Mouse (Mus musculus) heart, postnatal 36 days (tissue): ENCODE data around the gene Snrnp25. TPM values are rescaled to one million over a fixed set of nuclear protein-coding genes. Genes with fewer than 3 reads are reported as not detected.

ENCODE experiments used
- DNase-seq, 2 experiments: peaks; one replicate each; pipeline ENCODE4 v3.0.0; 2021 to 2022
- intact Hi-C: fragments of 180-260 bp; cut with DNase I; formaldehyde crosslinking; loops from one replicate; pipeline ENCODE4 v1.15.1; 2025
- total RNA-seq, 2 experiments: library from RNA; stranded (reverse); gene quantifications; 2 replicates each; pipeline ENCODE4 v1.2.3; 2021

Snrnp25 gene
- total RNA-seq, 2 experiments from 2014 or later: 11.1 to 12.2 TPM

DNA sequence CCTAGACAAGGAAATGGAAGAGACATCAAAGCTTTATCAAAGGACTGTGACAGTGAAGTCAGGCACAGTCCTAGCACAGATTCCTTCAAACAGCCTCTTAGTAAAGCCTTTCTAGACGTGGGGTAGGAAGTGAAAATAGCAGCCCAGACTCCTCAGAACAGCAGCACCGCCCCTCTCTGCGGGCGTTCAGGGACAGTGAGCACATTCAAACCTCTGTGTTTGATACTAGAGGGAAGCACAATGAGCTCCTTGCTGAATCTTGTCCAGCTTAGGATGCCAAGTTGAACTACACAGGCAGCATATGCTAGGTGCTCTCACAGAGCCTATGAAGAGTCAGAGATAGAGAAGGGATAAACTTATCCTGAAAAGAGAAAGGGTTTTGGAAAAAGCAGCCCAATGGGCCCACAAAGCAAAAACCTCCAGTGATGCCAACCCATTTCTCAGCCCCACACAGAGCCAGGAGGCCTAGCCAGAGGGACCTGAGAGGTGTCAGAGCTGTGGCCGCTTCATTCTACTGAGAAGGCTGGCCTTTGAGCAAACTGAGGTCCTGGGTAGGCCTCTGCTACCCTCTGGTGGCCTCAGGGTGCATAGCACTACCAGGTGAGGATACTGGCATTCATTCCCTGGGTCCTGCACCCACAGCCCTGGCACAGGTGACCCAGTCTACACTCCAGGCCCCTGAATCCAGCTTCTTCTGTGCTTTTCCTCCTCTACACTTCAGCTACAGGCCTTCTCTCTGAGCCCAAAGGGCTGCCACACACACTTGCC, 33.1 kb downstream of the Snrnp25 start:
- intact Hi-C loops: loop anchor here (1.0 to 5.0 kb wide), 3 partner anchors 21 to 56 kb away; partner anchors contain the start of gene Hbq1b
- peak; percentile 80 to 81 for DNase-seq

DNA sequence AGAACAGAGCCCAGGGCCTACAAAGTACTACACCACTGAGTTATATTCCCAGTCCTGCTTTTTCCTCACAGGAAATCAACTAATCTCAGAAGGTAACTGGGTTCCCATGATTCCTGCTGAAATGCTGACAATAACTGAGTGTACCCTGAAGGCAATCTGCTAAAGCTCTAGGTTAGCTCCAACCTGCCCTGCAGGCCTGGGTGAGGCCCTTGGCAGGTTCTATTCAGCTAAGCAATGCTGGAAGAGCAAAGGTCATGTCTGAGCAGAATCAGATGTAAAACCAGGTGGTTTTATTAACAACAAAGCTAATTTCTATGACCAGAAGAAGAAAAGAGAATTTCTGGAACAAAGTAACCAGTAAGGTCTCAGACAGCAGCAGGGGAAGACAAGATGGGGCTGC, 36.2 kb downstream of the Snrnp25 start:
- DNase-seq: no peak
- intact Hi-C loops: loop anchor here (5.0 kb wide), 1 partner anchor 34 kb away; the partner anchor contains the start of gene Snrnp25

DNA sequence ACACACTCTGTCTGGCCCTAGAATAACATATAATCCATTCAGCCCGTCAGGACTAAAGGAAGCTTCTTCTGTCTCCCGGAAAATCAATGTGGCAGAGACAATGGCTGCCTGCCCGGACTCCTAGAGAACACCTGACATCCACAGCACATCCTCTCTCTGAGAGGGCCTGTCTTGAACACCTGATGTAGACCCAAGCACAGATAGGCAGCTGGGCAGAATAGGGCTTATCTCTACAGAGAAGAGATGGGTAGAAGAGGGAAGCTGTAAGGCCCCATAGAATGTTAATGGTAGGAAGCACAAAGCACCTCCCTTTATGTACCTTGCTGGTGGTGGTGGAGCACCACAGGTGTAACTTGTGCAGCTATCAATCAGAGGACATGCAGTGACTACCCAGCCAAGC, 37.0 kb downstream of the Snrnp25 start:
- DNase-seq: no peak
- intact Hi-C loops: loop anchor here (5.0 kb wide), 1 partner anchor 35 kb away; the partner anchor contains the start of gene Snrnp25

DNA sequence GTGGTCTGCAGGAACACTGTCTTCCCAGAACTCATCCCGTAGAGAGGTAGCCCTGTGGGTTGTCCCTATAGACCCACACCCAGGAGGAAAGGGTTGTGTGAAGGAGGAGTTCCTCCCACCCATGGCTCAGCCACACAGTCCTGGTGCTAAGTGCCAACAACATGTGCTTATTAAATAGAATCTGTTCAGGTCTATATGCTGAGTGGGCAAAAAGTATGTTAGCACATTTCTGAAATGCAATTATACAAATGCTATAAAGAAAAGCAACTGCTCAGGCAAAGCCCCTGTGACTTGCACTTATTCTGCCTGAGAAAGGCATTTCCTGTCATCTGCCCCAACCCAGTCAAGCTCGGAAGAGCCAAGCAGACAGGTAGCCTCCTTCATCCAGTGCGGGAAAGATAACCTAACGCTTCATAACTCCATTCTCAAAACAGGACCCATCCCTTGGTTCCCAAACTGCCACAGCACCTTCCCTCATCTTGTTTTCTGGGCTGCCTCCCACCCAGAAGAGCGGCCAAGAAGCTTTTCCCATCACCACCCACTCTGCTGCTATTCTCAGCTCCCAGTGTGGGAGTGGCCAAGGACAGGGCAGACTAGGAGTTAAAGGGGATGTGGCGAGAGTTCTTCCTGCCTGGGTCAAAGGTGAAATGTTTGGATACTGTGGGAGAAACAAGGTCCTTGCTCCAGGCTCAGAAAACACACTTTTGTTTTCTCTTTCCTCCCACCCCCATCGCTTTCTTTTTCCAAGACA, 38.2 kb downstream of the Snrnp25 start:
- DNase-seq: peak in 1 of 2 experiments; percentile 13
- intact Hi-C loops: loop anchor here (5.0 kb wide), 1 partner anchor 36 kb away; the partner anchor contains the start of gene Snrnp25

DNA sequence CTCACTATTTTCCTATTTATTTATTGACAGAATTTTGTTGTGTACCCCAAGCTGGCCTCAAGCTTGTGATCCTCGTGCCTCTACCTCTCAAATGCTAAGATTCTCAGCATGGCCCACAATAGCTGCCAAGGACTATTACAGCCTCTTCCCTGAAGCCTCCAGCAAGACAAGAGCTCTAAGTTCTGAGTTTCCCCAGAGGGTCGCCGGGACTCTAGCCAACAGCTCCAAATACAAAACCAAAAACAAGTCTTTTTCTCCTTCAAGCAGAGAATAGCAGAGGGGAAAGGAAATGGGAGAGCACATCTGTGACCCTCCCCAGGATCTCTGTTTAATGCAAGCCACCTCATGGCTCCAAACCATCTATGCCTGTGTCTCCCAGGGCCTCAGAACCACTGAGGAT, 38.8 kb downstream of the Snrnp25 start:
- intact Hi-C loops: loop anchor here (5.0 kb wide), 1 partner anchor 37 kb away; the partner anchor contains the start of gene Snrnp25
- peak in 1 of 2 experiments; percentile 36 for DNase-seq

DNA sequence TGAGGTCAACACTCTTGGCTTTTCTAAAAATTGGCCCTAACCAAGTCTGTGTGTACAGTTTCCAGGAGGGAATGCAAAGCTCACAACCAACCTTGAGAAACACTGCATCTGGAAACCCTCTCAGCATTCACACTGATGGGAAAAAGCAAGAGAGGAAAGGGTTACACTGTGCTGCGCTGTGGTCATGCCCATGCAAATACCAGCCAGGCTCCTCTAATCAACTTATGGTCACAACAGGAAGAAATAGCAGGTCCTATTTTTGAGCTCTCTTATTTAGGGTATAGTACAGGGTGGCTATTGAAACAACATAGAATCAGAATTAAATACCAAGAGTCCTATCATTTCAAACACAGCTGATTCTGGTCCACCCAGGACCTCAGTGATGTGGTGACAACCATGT, 39.4 kb downstream of the Snrnp25 start:
- intact Hi-C loops: loop anchor here (5.0 kb wide), 1 partner anchor 37 kb away; the partner anchor contains the start of gene Snrnp25
- no peak for DNase-seq

DNA sequence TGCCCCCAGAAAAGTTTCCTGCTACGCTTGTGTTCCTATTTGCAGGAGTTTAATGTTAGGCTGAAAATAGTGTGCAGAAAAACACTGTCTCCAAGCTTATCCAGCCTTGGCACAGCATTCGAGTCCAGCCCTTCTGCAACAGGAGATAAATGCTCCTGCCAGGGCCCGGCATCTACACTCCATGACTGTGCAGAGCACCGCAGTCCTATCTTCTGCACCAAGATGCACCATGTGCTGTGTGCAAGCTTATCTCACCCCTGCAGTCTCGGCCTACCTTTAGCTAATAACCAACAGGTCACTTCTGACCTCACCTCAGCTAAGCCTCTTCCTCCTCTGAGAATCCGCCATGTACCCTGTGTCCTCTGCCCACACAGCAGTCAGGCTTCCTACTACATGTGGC, 40.4 kb downstream of the Snrnp25 start:
- intact Hi-C loops: no loop called here
- no peak for DNase-seq

DNA sequence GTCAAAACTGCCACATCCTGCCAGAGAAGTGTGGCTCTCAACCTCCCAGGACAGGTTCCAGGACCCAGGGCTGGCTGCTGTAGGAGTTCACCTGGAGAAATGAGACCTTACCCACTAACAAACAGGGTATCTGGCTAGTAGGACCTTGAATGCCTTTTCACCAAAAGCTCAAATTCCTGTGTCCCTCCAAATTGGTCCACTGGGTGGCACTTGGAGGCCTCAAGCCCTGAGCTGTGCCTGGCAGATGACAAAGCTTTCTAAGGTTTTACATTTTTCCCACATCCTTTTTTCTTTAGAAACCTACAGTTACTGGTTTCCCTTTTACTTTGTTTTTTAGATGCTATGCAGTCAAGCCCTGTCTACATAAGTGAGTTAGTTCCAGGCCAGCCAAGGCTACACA, 41.9 kb downstream of the Snrnp25 start:
- DNase-seq: no peak
- intact Hi-C loops: no loop called here

DNA sequence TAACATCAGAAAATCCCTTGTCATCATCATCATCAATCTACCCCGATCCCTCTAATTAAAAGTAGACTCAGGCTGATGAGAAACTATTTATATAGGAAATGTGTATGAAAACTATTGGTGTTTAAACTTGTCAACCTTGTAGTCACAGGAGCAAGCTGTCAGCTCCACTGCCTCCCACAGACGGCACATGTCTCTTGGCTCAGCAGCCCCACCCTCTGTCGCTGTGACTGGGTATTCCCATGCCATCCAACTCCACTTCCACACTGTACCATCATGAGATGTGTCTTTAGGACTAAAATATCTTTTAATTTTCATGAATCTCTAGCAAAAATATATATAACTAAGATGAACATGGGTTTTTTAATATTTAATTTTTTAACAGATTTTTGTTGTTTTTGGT, 43.1 kb downstream of the Snrnp25 start:
- intact Hi-C loops: no loop called here
- DNase-seq: no peak

DNA sequence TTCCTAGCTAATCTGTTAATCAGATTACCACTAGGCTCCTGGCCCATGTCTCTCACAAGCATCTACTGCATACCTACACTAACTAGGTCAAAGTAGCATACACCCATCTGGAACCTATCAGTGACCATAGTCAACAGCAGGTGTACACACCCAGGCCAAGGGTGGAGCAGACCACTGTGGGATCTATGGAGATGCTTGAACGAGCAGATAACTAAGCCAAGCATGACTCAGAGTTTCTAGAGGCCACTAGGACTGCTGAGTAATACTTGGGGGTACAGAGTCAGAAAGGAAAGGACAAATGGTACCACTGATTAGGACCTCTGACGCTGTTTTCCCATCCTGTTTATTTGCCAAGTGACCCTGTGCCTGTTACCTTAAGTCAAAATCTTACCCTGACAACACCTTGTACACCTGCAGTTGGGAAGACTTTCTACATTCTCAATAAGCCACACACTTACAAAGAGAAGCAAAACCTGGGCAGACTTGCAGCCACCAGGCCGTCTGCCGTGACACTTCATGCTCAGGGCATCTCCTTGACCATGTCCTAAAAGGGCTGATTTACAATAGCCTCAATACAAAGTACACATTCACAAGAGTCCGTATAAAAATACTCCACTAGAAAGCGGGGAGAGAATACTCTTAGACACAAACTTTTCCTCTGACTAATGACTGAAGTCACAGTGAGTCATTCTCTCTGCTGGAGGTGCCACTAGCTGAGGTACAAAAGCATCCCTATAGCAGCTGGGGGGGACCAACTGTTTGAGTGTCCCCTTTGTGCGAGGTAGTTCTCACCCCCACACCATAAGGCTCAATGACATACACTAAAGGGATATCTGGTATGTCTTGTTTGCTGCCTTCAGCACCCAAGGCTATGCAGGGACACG, 45.9 kb downstream of the Snrnp25 start:
- intact Hi-C loops: no loop called here
- no peak for DNase-seq

DNA sequence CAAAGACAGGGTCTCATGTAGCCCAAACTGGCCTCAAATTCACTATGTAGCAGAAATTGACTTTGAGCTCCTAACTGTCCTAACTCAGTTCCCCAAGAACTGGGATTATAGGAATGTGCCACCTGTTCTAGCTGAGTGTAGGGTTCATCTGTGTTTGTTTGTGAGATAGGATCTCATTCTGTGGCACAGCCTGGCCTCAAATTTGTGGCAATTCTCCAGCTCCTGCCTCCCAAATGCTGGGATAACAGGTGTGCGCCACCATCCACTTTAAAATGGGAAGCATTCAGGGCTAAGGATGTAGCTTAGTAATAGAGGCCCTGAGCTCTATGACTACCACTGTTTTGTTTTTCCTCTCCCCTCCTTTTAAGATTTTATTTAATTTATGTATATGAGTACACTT, 47.9 kb downstream of the Snrnp25 start:
- DNase-seq: no peak
- intact Hi-C loops: no loop called here

DNA sequence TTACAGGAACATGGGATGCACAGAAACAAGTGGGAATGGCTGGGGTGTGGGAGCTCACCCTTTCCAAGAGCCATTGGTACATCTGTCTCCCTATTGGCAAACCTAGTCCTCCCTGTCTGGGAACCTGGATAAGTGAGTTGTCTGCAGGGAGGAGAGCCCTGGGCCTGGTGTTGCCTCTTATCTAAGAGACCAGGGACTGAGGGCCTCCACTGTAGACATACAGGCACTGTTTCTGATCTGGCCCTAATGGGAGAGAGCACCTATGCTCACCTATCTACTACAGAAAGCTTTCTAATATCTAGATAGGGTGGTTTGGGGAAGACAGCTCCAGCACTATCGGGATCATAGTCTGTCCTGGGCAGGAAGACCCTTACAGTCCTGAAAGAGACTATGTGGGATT, 50.9 kb downstream of the Snrnp25 start:
- intact Hi-C loops: no loop called here
- no peak for DNase-seq

DNA sequence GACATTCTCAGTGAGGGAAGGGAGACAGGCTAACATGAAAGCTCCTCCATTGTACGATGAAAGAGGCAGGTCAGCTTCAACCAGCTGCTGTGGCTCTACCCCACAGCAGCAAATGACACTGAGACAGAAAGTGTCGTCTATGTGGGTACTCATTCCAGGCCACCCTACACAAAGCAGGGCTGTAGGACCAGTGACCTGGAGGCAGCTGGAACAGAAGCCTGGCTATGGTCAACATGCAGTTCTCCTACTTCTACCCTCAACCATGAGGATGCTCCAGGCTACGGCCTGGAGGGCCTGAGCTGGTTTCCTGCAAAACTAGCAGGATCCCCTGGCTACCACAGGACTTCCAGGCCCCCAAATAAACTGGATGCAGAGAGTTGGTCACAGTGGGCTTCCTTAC, 51.4 kb downstream of the Snrnp25 start:
- intact Hi-C loops: no loop called here
- DNase-seq: no peak

Other genes starting within 250 kb of the Snrnp25 start
- not detected for gene 4930524B15Rik, start 239.8 kb upstream of the Snrnp25 start, total RNA-seq
- 1 to 10 TPM in 1 of 2 experiments, under 1 TPM in 1; 0.68 to 1.1 TPM for gene Nsg2, start 205.0 kb upstream of the Snrnp25 start, total RNA-seq
- gene Il9r, start 5.1 kb upstream of the Snrnp25 start, total RNA-seq: under 1 TPM in 1 of 2 experiments, not detected in 1; 0.11 TPM
- gene Rhbdf1, start 16.9 kb downstream of the Snrnp25 start, total RNA-seq: 10 to 100 TPM; 24.3 to 25.1 TPM
- 1 to 10 TPM; 6.7 TPM for gene Mpg, start 21.1 kb downstream of the Snrnp25 start, total RNA-seq
- 10 to 100 TPM; 26.1 to 28.5 TPM for gene Nprl3, start 62.3 kb downstream of the Snrnp25 start, total RNA-seq
- gene Hba-x, start 71.0 kb downstream of the Snrnp25 start, total RNA-seq: not detected
- gene Hba-a1, start 78.1 kb downstream of the Snrnp25 start, total RNA-seq: over 10,000 TPM in 1 of 2 experiments, 1,000 to 10,000 TPM in 1; 7,538 to 10,107 TPM
- gene Hbq1b, start 81.5 kb downstream of the Snrnp25 start, total RNA-seq: 1 to 10 TPM in 1 of 2 experiments, not detected in 1; 1.4 TPM
- gene Hba-a2, start 91.1 kb downstream of the Snrnp25 start, total RNA-seq: 1,000 to 10,000 TPM; 7,375 to 9,600 TPM
- under 1 TPM; 0.75 to 0.76 TPM for gene Hbq1a, start 94.7 kb downstream of the Snrnp25 start, total RNA-seq
- gene Sh3pxd2b, start 142.4 kb downstream of the Snrnp25 start, total RNA-seq: 1 to 10 TPM; 4.5 to 6.0 TPM
- gene Ubtd2, start 250.0 kb downstream of the Snrnp25 start, total RNA-seq: 1 to 10 TPM; 4.7 to 7.0 TPM